11 mouse cellular contexts compared by ENCODE assay signal in the genomic region with DNA sequence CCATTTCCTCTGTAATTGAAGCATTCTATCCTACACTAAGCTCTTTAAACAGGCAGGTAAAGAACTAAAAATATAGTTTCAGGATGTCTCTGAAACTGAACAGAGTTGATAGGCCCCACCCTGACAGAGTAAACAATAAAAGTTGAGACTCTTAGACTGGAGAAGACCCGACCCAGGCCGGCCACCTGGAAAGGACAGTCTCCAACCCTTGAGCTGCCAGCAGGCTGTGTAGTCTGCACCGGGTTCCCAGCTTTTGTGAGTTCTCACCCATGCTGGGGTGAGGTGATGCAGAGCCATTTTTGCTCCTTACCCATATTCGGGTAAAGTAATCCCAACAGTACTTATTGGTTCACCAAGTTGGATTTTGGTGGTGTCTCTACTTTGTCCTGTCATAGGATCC. TPM values are rescaled to one million over a fixed set of nuclear protein-coding genes. Genes with fewer than 3 reads are reported as not detected.
DNase-seq lines count a peak whose midpoint lies in the region; ATAC-seq and TF ChIP-seq lines count a peak whose summit lies in the region.
"Had no signal": no experiment of that assay in that cellular context is flagged by ENCODE, and none has a peak within 500 bp of the region (broad histone marks: within the 10 kb centered on the region; RNA-seq: fewer than 3 reads in every experiment).

No protein-coding gene starts in this region.

- H3K4me2 ChIP-seq in midbrain, embryonic 12.5 days (replicated peaks), result peak overlapping the region; percentile 25
- peak overlapping the region; percentile 12; the same call in 1 of the 2 replicates for H3K4me2 ChIP-seq in liver, embryonic 16.5 days (ENCODE audit: low read depth, low read length)
- H3K4me2 ChIP-seq: heart, embryonic 13.5 days had no signal

- no peak overlapping the region for H3K9ac ChIP-seq in heart, adult 2 months (ENCODE audit: low read depth, low read length)
- no peak overlapping the region for H3K9ac ChIP-seq in midbrain, embryonic 12.5 days (replicated peaks)
- H3K9ac ChIP-seq in liver, embryonic 16.5 days (ENCODE audit: low read depth, low read length), result no peak overlapping the region
- H3K9ac ChIP-seq: heart, embryonic 13.5 days had no signal

- H3K79me2 ChIP-seq in heart, adult 2 months (replicated peaks; ENCODE audit: control insufficient read depth, insufficient read depth, low read length), result no peaks in the 10 kb centered on the region

- peaks cover 4% of the 10 kb centered on the region for H3K4me1 ChIP-seq in heart, adult 2 months (ENCODE audit: control insufficient read depth, insufficient read depth, low read length)
- peaks cover 31% of the 10 kb centered on the region for H3K4me1 ChIP-seq in midbrain, embryonic 12.5 days
- peaks cover 39% of the 10 kb centered on the region for H3K4me1 ChIP-seq in midbrain, embryonic 10.5 days
- H3K4me1 ChIP-seq in liver, embryonic 16.5 days (ENCODE audit: control insufficient read depth, low read depth, low read length), result peaks cover 16% of the 10 kb centered on the region

- no peak overlapping the region; the same call in 1 of the 2 replicates for H3K4me3 ChIP-seq in heart, adult 2 months
- no peak overlapping the region for H3K4me3 ChIP-seq in midbrain, embryonic 12.5 days
- no peak overlapping the region for H3K4me3 ChIP-seq in midbrain, embryonic 10.5 days
- no peak overlapping the region for H3K4me3 ChIP-seq in liver, embryonic 16.5 days (ENCODE audit: low read depth, low read length)
- H3K4me3 ChIP-seq: heart, embryonic 13.5 days had no signal

- TF ChIP-seq CTCF in heart, adult 2 months (IDR thresholded peaks at IDR 0.05), result no peak

- no peak for TF ChIP-seq EP300 in heart, adult 2 months (IDR thresholded peaks at IDR 0.05; ENCODE audit: insufficient read depth, low read depth, low read length)

- peak overlapping the region; percentile 75 for H3K27ac ChIP-seq in heart, adult 2 months
- H3K27ac ChIP-seq in midbrain, embryonic 12.5 days (replicated peaks), result no peak overlapping the region
- H3K27ac ChIP-seq in midbrain, embryonic 10.5 days (replicated peaks), result no peak overlapping the region
- no peak overlapping the region for H3K27ac ChIP-seq in liver, embryonic 16.5 days (ENCODE audit: low read length)
- H3K27ac ChIP-seq: heart, embryonic 13.5 days had no signal

- no peaks in the 10 kb centered on the region for H3K27me3 ChIP-seq in heart, adult 2 months (ENCODE audit: control insufficient read depth, insufficient read depth, low read length)
- H3K27me3 ChIP-seq in midbrain, embryonic 12.5 days, result no peaks in the 10 kb centered on the region
- no peaks in the 10 kb centered on the region for H3K27me3 ChIP-seq in midbrain, embryonic 10.5 days (ENCODE audit: low read depth, poor library complexity, severe bottlenecking)
- H3K27me3 ChIP-seq in liver, embryonic 16.5 days (ENCODE audit: control insufficient read depth, insufficient read depth, low read depth, low read length), result no peaks in the 10 kb centered on the region
- H3K27me3 ChIP-seq: CH12.LX; heart, embryonic 13.5 days had no signal

- TF ChIP-seq POLR2A in heart, adult 2 months (IDR thresholded peaks at IDR 0.05; ENCODE audit: insufficient read depth, low read depth, low read length), result no peak

- peak in 1 of 2 experiments; percentile 37 for DNase-seq in heart, adult 2 months
- no peak for DNase-seq in heart, adult 9 months (ENCODE audit: low spot score in 2 of 2)
- no peak for DNase-seq in midbrain, embryonic 10.5 days (ENCODE audit: low spot score)
- DNase-seq in urinary bladder, postnatal 10 days (ENCODE audit: low spot score), result no peak
- no peak for DNase-seq in MN1 (ENCODE audit: low spot score)
- DNase-seq: cerebellum, adult 11 months had no signal

- peaks cover 19% of the 10 kb centered on the region for H3K36me3 ChIP-seq in heart, adult 2 months (ENCODE audit: control insufficient read depth, insufficient read depth, low read length)
- H3K36me3 ChIP-seq in midbrain, embryonic 12.5 days, result peaks cover 34% of the 10 kb centered on the region
- peaks cover 37% of the 10 kb centered on the region for H3K36me3 ChIP-seq in midbrain, embryonic 10.5 days
- H3K36me3 ChIP-seq in liver, embryonic 16.5 days (ENCODE audit: control insufficient read depth, insufficient read depth), result no peaks in the 10 kb centered on the region

- 61% methylated on average over 4 of the region's 4 CpGs for WGBS in heart, adult 2 months
- WGBS in midbrain, embryonic 12.5 days, result 80% methylated on average over 4 of the region's 4 CpGs
- WGBS in midbrain, embryonic 10.5 days, result 85% methylated on average over 4 of the region's 4 CpGs
- 69% methylated on average over 4 of the region's 4 CpGs for WGBS in liver, embryonic 16.5 days (ENCODE audit: insufficient replicate concordance)

- ATAC-seq in midbrain, embryonic 12.5 days (ENCODE audit: low FRiP score, low read depth), result no peak
- ATAC-seq in liver, embryonic 16.5 days (ENCODE audit: low read depth), result no peak

- H3K9me3 ChIP-seq in midbrain, embryonic 12.5 days, result no peaks in the 10 kb centered on the region
- no peaks in the 10 kb centered on the region for H3K9me3 ChIP-seq in midbrain, embryonic 10.5 days (replicated peaks)
- H3K9me3 ChIP-seq in liver, embryonic 16.5 days (replicated peaks; ENCODE audit: control insufficient read depth, low read length), result no peaks in the 10 kb centered on the region
- H3K9me3 ChIP-seq: heart, embryonic 13.5 days had no signal

- intact Hi-C loops in heart, adult 2 months (cut with DNase I), result loop anchor here (2.0 to 5.0 kb wide), 2 partner anchors 129 to 643 kb away; a partner anchor contains a TSS

RNA-seq across cellular contexts. Expression of a gene that starts 10.1 kb away (rescaled TPM):
- 10 to 100 TPM; 57.8 to 88.9 TPM for total RNA-seq in heart, adult 2 months (2021)
- 22.1 and 39.9 TPM in 2 replicates for polyA plus RNA-seq in heart, adult 2 months (2012; rRNA removed)
- polyA plus RNA-seq in midbrain, embryonic 12.5 days (2016; fragmentation: Nextera tagmentation; extraction: Ambion mirVana), result 397 and 420 TPM in 2 replicates
- polyA plus RNA-seq in midbrain, embryonic 10.5 days (2016; fragmentation: Nextera tagmentation; extraction: Ambion mirVana), result 295 and 381 TPM in 2 replicates
- polyA plus RNA-seq in liver, embryonic 16.5 days (2015; fragmentation: Nextera tagmentation; extraction: Ambion mirVana), result 136 and 151 TPM in 2 replicates

RNA-seq across cellular contexts. Expression of a gene that starts 10.3 kb away (rescaled TPM):
- total RNA-seq in heart, adult 2 months (2021), result 10 to 100 TPM in 1 of 2 experiments, 1 to 10 TPM in 1; 9.6 to 10.3 TPM
- 2.5 and 4.2 TPM in 2 replicates for polyA plus RNA-seq in heart, adult 2 months (2012; rRNA removed)
- polyA plus RNA-seq in midbrain, embryonic 12.5 days (2016; fragmentation: Nextera tagmentation; extraction: Ambion mirVana), result 18.4 and 19.9 TPM in 2 replicates
- polyA plus RNA-seq in midbrain, embryonic 10.5 days (2016; fragmentation: Nextera tagmentation; extraction: Ambion mirVana), result 10.5 and 13.7 TPM in 2 replicates
- polyA plus RNA-seq in liver, embryonic 16.5 days (2015; fragmentation: Nextera tagmentation; extraction: Ambion mirVana), result 3.5 and 3.7 TPM in 2 replicates

RNA-seq across cellular contexts. Expression of a gene that starts 53.2 kb away (rescaled TPM):
- total RNA-seq in heart, adult 2 months (2021), result not detected
- 0.12 TPM in 1 of 2 replicates, not detected in the other for polyA plus RNA-seq in heart, adult 2 months (2012; rRNA removed)
- 0.13 TPM in 1 of 2 replicates, not detected in the other for polyA plus RNA-seq in midbrain, embryonic 12.5 days (2016; fragmentation: Nextera tagmentation; extraction: Ambion mirVana)
- 0.16 TPM in 1 of 2 replicates, not detected in the other for polyA plus RNA-seq in midbrain, embryonic 10.5 days (2016; fragmentation: Nextera tagmentation; extraction: Ambion mirVana)
- 0.13 and 0.48 TPM in 2 replicates for polyA plus RNA-seq in liver, embryonic 16.5 days (2015; fragmentation: Nextera tagmentation; extraction: Ambion mirVana)

RNA-seq across cellular contexts. Expression of a gene that starts 56.8 kb away (rescaled TPM):
- not detected for total RNA-seq in heart, adult 2 months (2021)
- not detected in 2 replicates for polyA plus RNA-seq in heart, adult 2 months (2012; rRNA removed)
- not detected in 2 replicates for polyA plus RNA-seq in midbrain, embryonic 12.5 days (2016; fragmentation: Nextera tagmentation; extraction: Ambion mirVana)
- 0.19 TPM in 1 of 2 replicates, not detected in the other for polyA plus RNA-seq in midbrain, embryonic 10.5 days (2016; fragmentation: Nextera tagmentation; extraction: Ambion mirVana)
- polyA plus RNA-seq in liver, embryonic 16.5 days (2015; fragmentation: Nextera tagmentation; extraction: Ambion mirVana), result not detected in 2 replicates
- total RNA-seq: CH12.LX had no signal
- polyA plus RNA-seq: heart, embryonic 13.5 days; kidney, embryonic 14.5 days had no signal
